8 mouse cellular contexts compared by ENCODE assay signal in the genomic region with DNA sequence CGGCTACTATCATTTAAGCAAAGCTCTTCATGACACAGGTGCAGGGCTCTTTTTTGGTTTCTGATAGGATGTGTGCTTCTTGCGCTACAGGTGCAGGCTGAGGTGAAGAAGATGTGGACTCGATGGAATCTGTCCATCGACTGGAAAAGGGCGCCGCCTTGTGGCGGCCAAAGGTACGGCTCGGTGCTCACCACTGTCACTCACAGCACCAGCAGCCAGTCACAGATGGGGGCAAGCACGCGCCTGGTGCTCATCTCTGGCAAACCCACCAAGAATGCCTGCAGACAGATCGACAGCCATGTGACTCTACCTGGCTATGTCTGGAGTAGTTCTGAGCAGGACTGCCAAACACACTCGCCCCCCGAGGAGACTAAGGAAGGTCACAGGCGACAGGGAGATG.
DNase-seq lines count a peak whose midpoint lies in the region; ATAC-seq and TF ChIP-seq lines count a peak whose summit lies in the region.

No protein-coding gene starts in this region.

- ATAC-seq in midbrain, embryonic 14.5 days (ENCODE audit: low FRiP score, low TSS enrichment) = no peak

- intact Hi-C loops in heart, adult 2 months (cut with DNase I) = no loop called here

- H3K27me3 ChIP-seq in heart, adult 2 months (ENCODE audit: control insufficient read depth, insufficient read depth, low read length) = no peaks in the 10 kb centered on the region
- H3K27me3 ChIP-seq in midbrain, embryonic 14.5 days (ENCODE audit: control insufficient read depth, insufficient read depth, low read length) = no peaks in the 10 kb centered on the region

- TF ChIP-seq CTCF in heart, adult 2 months (IDR thresholded peaks at IDR 0.05) = peak; percentile 32

- no peak overlapping the region for H3K4me2 ChIP-seq in midbrain, embryonic 14.5 days (ENCODE audit: low read length)

- no peak overlapping the region for H3K27ac ChIP-seq in heart, adult 2 months
- no peak overlapping the region for H3K27ac ChIP-seq in midbrain, embryonic 14.5 days (replicated peaks; ENCODE audit: low read depth, low read length)

- WGBS in heart, adult 2 months = 30% methylated on average over 15 of the region's 15 CpGs
- 34% methylated on average over 15 of the region's 15 CpGs for WGBS in midbrain, embryonic 14.5 days

- H3K79me2 ChIP-seq in heart, adult 2 months (replicated peaks; ENCODE audit: control insufficient read depth, insufficient read depth, low read length) = no peaks in the 10 kb centered on the region

- no peaks in the 10 kb centered on the region for H3K9me3 ChIP-seq in midbrain, embryonic 14.5 days (ENCODE audit: control insufficient read depth, low read length)

- no peaks in the 10 kb centered on the region for H3K4me1 ChIP-seq in heart, adult 2 months (ENCODE audit: control insufficient read depth, insufficient read depth, low read length)
- no peaks in the 10 kb centered on the region for H3K4me1 ChIP-seq in midbrain, embryonic 14.5 days (ENCODE audit: control insufficient read depth, insufficient read depth, low read length)

- no peak overlapping the region for H3K9ac ChIP-seq in heart, adult 2 months (ENCODE audit: low read depth, low read length)
- H3K9ac ChIP-seq in midbrain, embryonic 14.5 days (replicated peaks; ENCODE audit: low read length) = no peak overlapping the region

- H3K36me3 ChIP-seq in heart, adult 2 months (ENCODE audit: control insufficient read depth, insufficient read depth, low read length) = no peaks in the 10 kb centered on the region
- H3K36me3 ChIP-seq in midbrain, embryonic 14.5 days (ENCODE audit: control insufficient read depth, insufficient read depth, low read length) = no peaks in the 10 kb centered on the region

- no peak for TF ChIP-seq POLR2A in heart, adult 2 months (IDR thresholded peaks at IDR 0.05; ENCODE audit: insufficient read depth, low read depth, low read length)

- DNase-seq in heart, adult 2 months = no peak
- DNase-seq in heart, adult 9 months (ENCODE audit: low spot score in 2 of 2) = no peak
- peak; percentile 29 for DNase-seq in 416B (ENCODE audit: low read depth)
- peak; percentile 73 for DNase-seq in adrenal gland, postnatal 10 days
- peak; percentile 60 for DNase-seq in embryo, embryonic 10.5 days (ENCODE audit: low spot score)
- peak; percentile 1 to 16 for DNase-seq in layer of hippocampus, postnatal 14 days (ENCODE audit: low spot score in 2 of 2)
- peak; percentile 27 for DNase-seq in midbrain, embryonic 14.5 days
- DNase-seq in Muller cell, postnatal 12 days (ENCODE audit: inconsistent ontology term) = no peak

- no peak overlapping the region for H3K4me3 ChIP-seq in heart, adult 2 months
- no peak overlapping the region for H3K4me3 ChIP-seq in midbrain, embryonic 14.5 days (replicated peaks; ENCODE audit: low read depth, low read length)

- TF ChIP-seq EP300 in heart, adult 2 months (IDR thresholded peaks at IDR 0.05; ENCODE audit: insufficient read depth, low read depth, low read length) = no peak

Comparison
In these comparisons a context has a peak if more than half of its experiments do, and no peak if none do; other contexts are left out.
1. DNase-seq: peak in 416B (single experiment), adrenal gland, postnatal 10 days (single experiment), embryo, embryonic 10.5 days (single experiment), layer of hippocampus, postnatal 14 days (2 of 2) and midbrain, embryonic 14.5 days (single experiment); none in heart, adult 2 months (0 of 2), heart, adult 9 months (0 of 2) and Muller cell, postnatal 12 days (single experiment).